Mouse (Mus musculus): ENCODE measurements around the gene Upp1. TPM values are rescaled to one million over a fixed set of nuclear protein-coding genes. Genes with fewer than 3 reads are reported as not detected.

The Upp1 gene
- 2.3 and 5.0 TPM in 2 replicates for polyA plus RNA-seq (2014; fragmentation: Nextera tagmentation; extraction: Ambion mirVana)

- WGBS = 1% methylated on average over 7 of the region's 7 CpGs
- Histone ChIP-seq H3K9ac (ENCODE audit: low read length) (peak within 1 kb of the TSS; percentile 31), H3K4me2 (ENCODE audit: low read depth, low read length, severe bottlenecking) (peak within 1 kb of the TSS; percentile 83), H3K36me3 (ENCODE audit: control insufficient read depth, insufficient read depth, low read length) (no peaks in the 10 kb centered on the region), H3K9me3 (ENCODE audit: control insufficient read depth, low read length) (no peaks in the 10 kb centered on the region), H3K4me1 (replicated peaks; ENCODE audit: control insufficient read depth, insufficient read depth, low read length) (peaks cover 5% of the 10 kb centered on the region; the same call in 1 of the 2 replicates), H3K4me3 (ENCODE audit: low read depth, low read length) (peak within 1 kb of the TSS; percentile 38), H3K27ac (ENCODE audit: low read depth, low read length) (no peak within 1 kb of the TSS), H3K27me3 (ENCODE audit: control insufficient read depth, insufficient read depth, low read length) (peaks cover 19% of the 10 kb centered on the region)
- DNase-seq (ENCODE audit: low spot score) (no peak), ATAC-seq (replicated peaks; ENCODE audit: low FRiP score) (0 out of 2 replicates have a peak, but pooled peaks have one; percentile 37)
Observed at GRCm38 (mm10) chr11:9118050-9118420, at the start of gene Upp1. Gene Upp1 (plus strand): TSS chr11:9118103.

GRCm38 (mm10) chr11:9076444-9076843, 41.5 kb upstream of the Upp1 start:
- H3K4me3 ChIP-seq (ENCODE audit: low read depth, low read length) = no peak overlapping the region
- H3K36me3 ChIP-seq (ENCODE audit: control insufficient read depth, insufficient read depth, low read length) = no peaks in the 10 kb centered on the region
- DNase-seq (ENCODE audit: low spot score) (no peak), ATAC-seq (replicated peaks; ENCODE audit: low FRiP score) (no peak)
- H3K9me3 ChIP-seq (ENCODE audit: control insufficient read depth, low read length) = no peaks in the 10 kb centered on the region
- no peaks in the 10 kb centered on the region for H3K4me1 ChIP-seq (replicated peaks; ENCODE audit: control insufficient read depth, insufficient read depth, low read length)
- 90% methylated on average over 3 of the region's 3 CpGs for WGBS
- H3K27me3 ChIP-seq (ENCODE audit: control insufficient read depth, insufficient read depth, low read length) = no peaks in the 10 kb centered on the region
- H3K4me2 ChIP-seq (ENCODE audit: low read depth, low read length, severe bottlenecking) = no peak overlapping the region
- H3K27ac ChIP-seq (ENCODE audit: low read depth, low read length) = no peak overlapping the region
- H3K9ac ChIP-seq (ENCODE audit: low read length) = no peak overlapping the region

DNA sequence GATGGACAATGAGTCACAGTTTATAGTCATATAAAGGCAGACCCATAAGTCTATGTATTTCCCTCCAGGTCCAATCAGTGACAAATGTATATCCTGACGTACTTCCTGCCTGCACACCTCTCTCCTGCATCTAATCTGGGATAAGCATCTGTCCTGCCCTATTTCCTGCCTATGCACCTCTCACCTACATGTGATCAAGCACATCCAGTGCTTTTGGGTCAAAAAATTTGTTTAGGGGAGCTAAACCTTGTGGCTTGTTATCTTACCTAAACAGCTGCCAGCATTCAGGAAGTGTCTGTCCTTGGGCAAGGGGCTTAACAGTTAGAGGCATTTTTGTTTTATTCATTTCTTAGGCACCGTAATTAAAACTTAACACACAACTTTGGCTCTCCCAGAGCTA, 4.7 kb upstream of the Upp1 start:
- H3K4me3 ChIP-seq (ENCODE audit: low read depth, low read length) = no peak overlapping the region

GRCm38 (mm10) chr11:9115367-9116120, 2.4 kb upstream of the Upp1 start:
- no peak for ATAC-seq (replicated peaks; ENCODE audit: low FRiP score)
- Histone ChIP-seq H3K4me2 (ENCODE audit: low read depth, low read length, severe bottlenecking) (0 out of 2 replicates have a peak overlapping the region, but pooled peaks have one; percentile 12), H3K27me3 (ENCODE audit: control insufficient read depth, insufficient read depth, low read length) (peaks cover 19% of the 10 kb centered on the region), H3K9ac (ENCODE audit: low read length) (no peak overlapping the region), H3K9me3 (ENCODE audit: control insufficient read depth, low read length) (no peaks in the 10 kb centered on the region), H3K4me1 (replicated peaks; ENCODE audit: control insufficient read depth, insufficient read depth, low read length) (peaks cover 5% of the 10 kb centered on the region; the same call in 1 of the 2 replicates), H3K27ac (ENCODE audit: low read depth, low read length) (no peak overlapping the region), H3K36me3 (ENCODE audit: control insufficient read depth, insufficient read depth, low read length) (no peaks in the 10 kb centered on the region), H3K4me3 (ENCODE audit: low read depth, low read length) (no peak overlapping the region)
- 17% methylated on average over 9 of the region's 9 CpGs for WGBS
- no peak for DNase-seq (ENCODE audit: low spot score)

More for the DNA sequence above, 4.7 kb upstream of the Upp1 start:
- no peak overlapping the region for H3K4me2 ChIP-seq (ENCODE audit: low read depth, low read length, severe bottlenecking)
- DNase-seq (ENCODE audit: low spot score) (no peak), ATAC-seq (replicated peaks; ENCODE audit: low FRiP score) (no peak)
- H3K27ac ChIP-seq (ENCODE audit: low read depth, low read length) = no peak overlapping the region
- H3K27me3 ChIP-seq (ENCODE audit: control insufficient read depth, insufficient read depth, low read length) = peaks cover 13% of the 10 kb centered on the region; the same call in 1 of the 2 replicates
- 0 out of 2 replicates have a peak, but pooled peaks cover 2% of the 10 kb centered on the region for H3K4me1 ChIP-seq (replicated peaks; ENCODE audit: control insufficient read depth, insufficient read depth, low read length)
- H3K9me3 ChIP-seq (ENCODE audit: control insufficient read depth, low read length) = no peaks in the 10 kb centered on the region
- no peak overlapping the region for H3K9ac ChIP-seq (ENCODE audit: low read length)
- H3K36me3 ChIP-seq (ENCODE audit: control insufficient read depth, insufficient read depth, low read length) = no peaks in the 10 kb centered on the region
- WGBS = 81% methylated on average over 2 of the region's 2 CpGs

- WGBS = 2% methylated on average over 10 of the region's 10 CpGs
- Histone ChIP-seq H3K27ac (ENCODE audit: low read depth, low read length) (no peak overlapping the region), H3K4me3 (ENCODE audit: low read depth, low read length) (no peak overlapping the region), H3K4me1 (replicated peaks; ENCODE audit: control insufficient read depth, insufficient read depth, low read length) (peaks cover 5% of the 10 kb centered on the region; the same call in 1 of the 2 replicates), H3K36me3 (ENCODE audit: control insufficient read depth, insufficient read depth, low read length) (no peaks in the 10 kb centered on the region), H3K4me2 (ENCODE audit: low read depth, low read length, severe bottlenecking) (0 out of 2 replicates have a peak overlapping the region, but pooled peaks have one; percentile 12), H3K9me3 (ENCODE audit: control insufficient read depth, low read length) (no peaks in the 10 kb centered on the region), H3K27me3 (ENCODE audit: control insufficient read depth, insufficient read depth, low read length) (peaks cover 19% of the 10 kb centered on the region), H3K9ac (ENCODE audit: low read length) (no peak overlapping the region)
- ATAC-seq (replicated peaks; ENCODE audit: low FRiP score) (no peak), DNase-seq (ENCODE audit: low spot score) (no peak)
Observed at GRCm38 (mm10) chr11:9116121-9116520, 1.8 kb upstream of the Upp1 start.

DNA sequence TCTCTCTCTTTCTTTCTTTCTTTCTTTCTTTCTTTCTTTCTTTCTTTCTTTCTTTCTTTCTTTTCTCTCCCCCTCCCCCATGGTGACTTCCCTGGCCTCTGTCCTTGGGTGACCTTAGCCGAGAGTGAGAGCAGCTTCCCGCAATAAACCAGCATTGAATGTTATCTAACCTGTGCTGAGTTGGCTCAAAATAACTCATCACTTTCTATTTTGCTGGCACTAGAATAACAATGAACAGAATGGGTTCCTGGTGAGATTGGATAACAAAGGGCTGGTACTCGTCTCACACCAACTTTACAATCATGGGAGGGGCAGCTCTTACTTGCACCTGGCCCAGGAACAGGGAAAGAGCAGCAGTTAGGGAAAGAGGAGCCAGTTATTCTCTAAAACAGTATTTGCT, 987 bp upstream of the Upp1 start:
- H3K4me1 ChIP-seq (replicated peaks; ENCODE audit: control insufficient read depth, insufficient read depth, low read length) = peaks cover 5% of the 10 kb centered on the region; the same call in 1 of the 2 replicates
- no peak overlapping the region for H3K9ac ChIP-seq (ENCODE audit: low read length)
- 2% methylated on average over 3 of the region's 3 CpGs for WGBS
- no peak overlapping the region for H3K4me2 ChIP-seq (ENCODE audit: low read depth, low read length, severe bottlenecking)
- ATAC-seq (replicated peaks; ENCODE audit: low FRiP score) (no peak), DNase-seq (ENCODE audit: low spot score) (no peak)
- H3K36me3 ChIP-seq (ENCODE audit: control insufficient read depth, insufficient read depth, low read length) = no peaks in the 10 kb centered on the region
- H3K27ac ChIP-seq (ENCODE audit: low read depth, low read length) = no peak overlapping the region
- H3K4me3 ChIP-seq (ENCODE audit: low read depth, low read length) = no peak overlapping the region
- no peaks in the 10 kb centered on the region for H3K9me3 ChIP-seq (ENCODE audit: control insufficient read depth, low read length)
- peaks cover 19% of the 10 kb centered on the region for H3K27me3 ChIP-seq (ENCODE audit: control insufficient read depth, insufficient read depth, low read length)

DNA sequence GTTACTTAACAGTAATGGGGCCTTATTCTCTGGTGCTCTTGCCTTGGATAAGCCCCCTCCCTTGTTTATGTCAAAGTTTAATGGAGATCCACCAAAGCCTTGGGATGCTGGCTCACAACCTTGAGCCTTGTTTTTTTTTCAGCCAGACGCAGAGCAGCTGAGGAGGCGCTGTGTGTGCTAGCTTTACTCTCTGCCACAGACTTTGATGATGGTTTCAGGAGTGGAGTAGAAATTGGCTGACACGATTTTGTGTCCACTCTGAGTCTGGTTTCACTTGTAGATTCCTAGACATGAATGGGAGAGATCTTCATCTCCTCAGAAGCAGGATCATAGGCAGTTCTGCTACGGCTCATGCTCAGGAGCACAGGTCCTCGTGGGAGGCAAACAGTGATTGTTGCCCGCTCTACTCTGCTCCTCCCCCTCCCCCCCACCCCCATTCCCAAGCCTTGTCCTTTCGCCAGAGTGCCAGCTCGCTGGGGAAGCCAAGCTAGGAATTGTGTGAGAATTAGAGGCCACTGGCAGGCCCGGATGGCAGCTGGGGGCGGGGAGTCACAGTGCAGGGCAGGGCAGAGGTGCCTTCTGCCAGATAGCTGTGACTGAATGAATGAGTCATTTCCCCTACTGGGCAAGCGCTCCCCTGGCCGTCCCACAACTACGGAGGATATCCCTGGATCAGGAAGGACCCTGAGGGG, 399 bp upstream of the Upp1 start:
- DNase-seq (ENCODE audit: low spot score) (peak; percentile 68), ATAC-seq (replicated peaks; ENCODE audit: low FRiP score) (peak; percentile 51)
- Histone ChIP-seq H3K4me2 (ENCODE audit: low read depth, low read length, severe bottlenecking) (peak overlapping the region; percentile 83), H3K4me1 (replicated peaks; ENCODE audit: control insufficient read depth, insufficient read depth, low read length) (peaks cover 5% of the 10 kb centered on the region; the same call in 1 of the 2 replicates), H3K27me3 (ENCODE audit: control insufficient read depth, insufficient read depth, low read length) (peaks cover 19% of the 10 kb centered on the region), H3K27ac (ENCODE audit: low read depth, low read length) (no peak overlapping the region), H3K4me3 (ENCODE audit: low read depth, low read length) (peak overlapping the region; percentile 38), H3K9me3 (ENCODE audit: control insufficient read depth, low read length) (no peaks in the 10 kb centered on the region), H3K36me3 (ENCODE audit: control insufficient read depth, insufficient read depth, low read length) (no peaks in the 10 kb centered on the region), H3K9ac (ENCODE audit: low read length) (no peak overlapping the region)
- 2% methylated on average over 13 of the region's 13 CpGs for WGBS

DNA sequence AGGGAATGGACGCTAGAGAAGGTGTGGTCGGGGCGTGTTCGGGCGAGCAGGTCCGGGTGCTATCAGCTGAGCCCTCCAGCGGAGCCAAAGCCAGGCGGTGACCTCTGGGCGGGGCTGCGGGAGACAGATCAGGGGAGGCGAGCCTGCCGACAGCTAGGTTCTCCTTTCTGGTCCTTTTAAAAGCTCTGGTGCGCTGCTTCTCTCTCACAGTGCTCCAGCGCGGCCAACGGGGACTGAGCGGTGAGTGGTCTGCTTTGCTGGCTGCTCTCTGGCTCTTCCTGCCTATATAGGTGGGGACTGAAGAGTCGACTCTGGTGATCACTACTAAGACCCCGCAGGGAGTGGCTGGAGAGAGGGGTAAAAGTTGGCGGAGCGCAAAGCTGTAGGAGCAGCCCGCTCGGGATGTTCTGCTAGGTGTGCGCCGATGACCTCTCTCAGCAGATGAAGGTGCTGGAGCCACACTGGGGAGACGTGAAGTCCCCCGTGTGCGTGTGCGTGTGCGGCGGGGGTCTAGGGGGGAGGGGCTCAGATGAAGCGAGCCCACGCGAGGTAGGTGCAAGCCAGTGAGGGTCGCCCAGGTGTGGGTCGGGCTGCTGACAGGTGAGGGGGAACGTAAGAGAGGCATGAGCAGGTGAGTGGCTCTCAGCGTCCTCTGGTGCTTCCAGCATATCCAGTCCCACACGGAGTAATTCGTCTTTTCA, 668 bp downstream of the Upp1 start:
- H3K4me3 ChIP-seq (ENCODE audit: low read depth, low read length) = peak overlapping the region; percentile 38
- DNase-seq (ENCODE audit: low spot score) = peak; percentile 75
- H3K4me2 ChIP-seq (ENCODE audit: low read depth, low read length, severe bottlenecking) = peak overlapping the region; percentile 83
- H3K4me1 ChIP-seq (replicated peaks; ENCODE audit: control insufficient read depth, insufficient read depth, low read length) = peaks cover 5% of the 10 kb centered on the region; the same call in 1 of the 2 replicates
- no peaks in the 10 kb centered on the region for H3K9me3 ChIP-seq (ENCODE audit: control insufficient read depth, low read length)
- H3K36me3 ChIP-seq (ENCODE audit: control insufficient read depth, insufficient read depth, low read length) = no peaks in the 10 kb centered on the region
- H3K27me3 ChIP-seq (ENCODE audit: control insufficient read depth, insufficient read depth, low read length) = peaks cover 19% of the 10 kb centered on the region
- WGBS = under 1% methylated on average over 40 of the region's 40 CpGs
- ATAC-seq (replicated peaks; ENCODE audit: low FRiP score) = peak; percentile 44
- no peak overlapping the region for H3K27ac ChIP-seq (ENCODE audit: low read depth, low read length)
- peak overlapping the region; percentile 31 for H3K9ac ChIP-seq (ENCODE audit: low read length)
